Mouse (Mus musculus): ENCODE measurements around the gene Adamtsl1. TPM values are rescaled to one million over a fixed set of nuclear protein-coding genes. Genes with fewer than 3 reads are reported as not detected.

Gene Adamtsl1
- polyA plus RNA-seq, 2 experiments = 0.11 to 0.23 TPM

DNA sequence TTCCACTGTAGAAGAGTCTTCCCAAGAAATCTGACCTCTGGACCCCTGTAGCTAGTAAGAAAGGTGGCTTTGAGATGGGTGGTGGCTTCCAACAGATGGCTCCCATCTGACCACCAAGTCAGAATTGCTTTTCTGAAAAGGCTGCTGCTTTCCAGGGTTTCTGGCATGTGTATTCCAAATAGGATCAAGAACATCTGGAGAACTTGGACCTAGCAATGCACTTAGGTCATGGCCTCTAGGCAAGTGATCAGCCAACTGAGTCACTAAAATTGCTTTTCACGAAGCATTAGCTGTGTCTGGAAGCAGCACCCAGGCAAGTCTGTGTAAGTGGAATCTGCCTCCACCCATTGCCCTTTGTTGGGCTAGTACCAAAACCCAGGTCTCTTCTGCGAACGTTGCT is 105.3 kb downstream of the Adamtsl1 start:
- Histone ChIP-seq H3K9me3 (ENCODE audit: control insufficient read depth, low read length) (no peaks in the 10 kb centered on the region), H3K36me3 (replicated peaks; ENCODE audit: control insufficient read depth, insufficient read depth, low read depth) (no peaks in the 10 kb centered on the region), H3K4me1 (replicated peaks; ENCODE audit: control insufficient read depth in 2 of 2, insufficient read depth in 2 of 2, low read length in 1 of 2) (no peaks in the 10 kb centered on the region), H3K27ac (no peak overlapping the region), H3K4me3 (ENCODE audit: insufficient read depth in 1 of 2, low read depth in 2 of 2, low read length in 2 of 2) (no peak overlapping the region), H3K4me2 (ENCODE audit: low read depth) (no peak overlapping the region), H3K9ac (replicated peaks) (no peak overlapping the region), H3K27me3 (ENCODE audit: control insufficient read depth, insufficient read depth, low read length) (no peaks in the 10 kb centered on the region)
- TF ChIP-seq CTCF (IDR thresholded peaks at IDR 0.05; ENCODE audit: low read depth) (no peak), EP300 (IDR thresholded peaks at IDR 0.05; ENCODE audit: low read depth) (no peak)
- DNase-seq (ENCODE audit: low read depth in 3 of 3, low spot score in 3 of 3) (no peak), ATAC-seq (ENCODE audit: insufficient read depth) (no peak)
- WGBS (ENCODE audit: insufficient replicate concordance) = 66% methylated on average over 3 of the region's 3 CpGs

DNA sequence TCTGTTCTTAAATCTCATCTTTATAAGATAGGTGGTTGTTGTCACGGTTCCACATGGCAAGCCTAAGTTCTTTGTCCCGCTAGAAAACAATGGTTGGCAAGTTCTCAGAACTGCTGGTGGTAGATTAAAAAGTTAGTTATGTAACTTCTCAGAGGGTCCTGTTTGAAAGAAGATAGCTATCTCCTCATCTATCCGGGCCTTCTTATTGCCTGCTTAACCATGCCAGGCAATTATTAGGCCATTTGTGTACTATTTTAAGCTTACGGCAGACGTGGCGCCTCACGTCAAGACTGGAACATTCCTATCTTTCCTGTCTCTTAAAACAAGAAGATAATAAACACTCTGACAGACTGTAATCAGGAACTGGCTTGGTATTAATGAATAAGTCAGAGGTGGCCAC is 115.4 kb downstream of the Adamtsl1 start:
- no peak overlapping the region for H3K4me3 ChIP-seq (ENCODE audit: insufficient read depth in 1 of 2, low read depth in 2 of 2, low read length in 2 of 2)
- no peaks in the 10 kb centered on the region for H3K4me1 ChIP-seq (replicated peaks; ENCODE audit: control insufficient read depth in 2 of 2, insufficient read depth in 2 of 2, low read length in 1 of 2)
- TF ChIP-seq EP300 (IDR thresholded peaks at IDR 0.05; ENCODE audit: low read depth) (no peak), CTCF (IDR thresholded peaks at IDR 0.05; ENCODE audit: low read depth) (no peak)
- H3K9ac ChIP-seq (replicated peaks) = no peak overlapping the region
- 72% methylated on average over 7 of the region's 7 CpGs for WGBS (ENCODE audit: insufficient replicate concordance)
- DNase-seq (ENCODE audit: low read depth in 3 of 3, low spot score in 3 of 3) = no peak
- no peaks in the 10 kb centered on the region for H3K36me3 ChIP-seq (replicated peaks; ENCODE audit: control insufficient read depth, insufficient read depth, low read depth)
- no peaks in the 10 kb centered on the region for H3K27me3 ChIP-seq (ENCODE audit: control insufficient read depth, insufficient read depth, low read length)
- H3K9me3 ChIP-seq (ENCODE audit: control insufficient read depth, low read length) = no peaks in the 10 kb centered on the region
- H3K4me2 ChIP-seq (ENCODE audit: low read depth) = no peak overlapping the region
- no peak for ATAC-seq (ENCODE audit: insufficient read depth)
- H3K27ac ChIP-seq = no peak overlapping the region

GRCm38 (mm10) chr4:85669271-85669670 is 155.3 kb downstream of the Adamtsl1 start:
- no peak overlapping the region for H3K27ac ChIP-seq
- 63% methylated on average over 5 of the region's 5 CpGs for WGBS (ENCODE audit: insufficient replicate concordance)
- DNase-seq (ENCODE audit: low read depth in 3 of 3, low spot score in 3 of 3) (no peak), ATAC-seq (ENCODE audit: insufficient read depth) (no peak)
- H3K9me3 ChIP-seq (ENCODE audit: control insufficient read depth, low read length) = no peaks in the 10 kb centered on the region
- H3K9ac ChIP-seq (replicated peaks) = no peak overlapping the region
- no peaks in the 10 kb centered on the region for H3K4me1 ChIP-seq (replicated peaks; ENCODE audit: control insufficient read depth in 2 of 2, insufficient read depth in 2 of 2, low read length in 1 of 2)
- no peaks in the 10 kb centered on the region for H3K36me3 ChIP-seq (replicated peaks; ENCODE audit: control insufficient read depth, insufficient read depth, low read depth)
- no peak overlapping the region for H3K4me3 ChIP-seq (ENCODE audit: insufficient read depth in 1 of 2, low read depth in 2 of 2, low read length in 2 of 2)
- H3K4me2 ChIP-seq (ENCODE audit: low read depth) = no peak overlapping the region
- TF ChIP-seq CTCF (IDR thresholded peaks at IDR 0.05; ENCODE audit: low read depth) = no peak
- TF ChIP-seq EP300 (IDR thresholded peaks at IDR 0.05; ENCODE audit: low read depth) = no peak
- no peaks in the 10 kb centered on the region for H3K27me3 ChIP-seq (ENCODE audit: control insufficient read depth, insufficient read depth, low read length)

- TF ChIP-seq CTCF (IDR thresholded peaks at IDR 0.05; ENCODE audit: low read depth) = no peak
Measured at GRCm38 (mm10) chr4:85669735-85670134, 155.8 kb downstream of the Adamtsl1 start.

GRCm38 (mm10) chr4:85672290-85672689 is 158.3 kb downstream of the Adamtsl1 start:
- no peak for ATAC-seq (ENCODE audit: insufficient read depth)
- H3K4me2 ChIP-seq (ENCODE audit: low read depth) = no peak overlapping the region
- no peak for DNase-seq (ENCODE audit: low read depth in 3 of 3, low spot score in 3 of 3)
- no peaks in the 10 kb centered on the region for H3K27me3 ChIP-seq (ENCODE audit: control insufficient read depth, insufficient read depth, low read length)
- no peak overlapping the region for H3K4me3 ChIP-seq (ENCODE audit: insufficient read depth in 1 of 2, low read depth in 2 of 2, low read length in 2 of 2)
- no peaks in the 10 kb centered on the region for H3K9me3 ChIP-seq (ENCODE audit: control insufficient read depth, low read length)
- H3K4me1 ChIP-seq (replicated peaks; ENCODE audit: control insufficient read depth in 2 of 2, insufficient read depth in 2 of 2, low read length in 1 of 2) = no peaks in the 10 kb centered on the region
- 44% methylated on average over 4 of the region's 4 CpGs for WGBS (ENCODE audit: insufficient replicate concordance)
- no peaks in the 10 kb centered on the region for H3K36me3 ChIP-seq (replicated peaks; ENCODE audit: control insufficient read depth, insufficient read depth, low read depth)
- TF ChIP-seq EP300 (IDR thresholded peaks at IDR 0.05; ENCODE audit: low read depth) (no peak), CTCF (IDR thresholded peaks at IDR 0.05; ENCODE audit: low read depth) (no peak)
- H3K9ac ChIP-seq (replicated peaks) = no peak overlapping the region
- no peak overlapping the region for H3K27ac ChIP-seq

More at GRCm38 (mm10) chr4:85669735-85670134, 155.8 kb downstream of the Adamtsl1 start:
- Histone ChIP-seq H3K9me3 (ENCODE audit: control insufficient read depth, low read length) (no peaks in the 10 kb centered on the region), H3K4me3 (ENCODE audit: insufficient read depth in 1 of 2, low read depth in 2 of 2, low read length in 2 of 2) (no peak overlapping the region), H3K4me2 (ENCODE audit: low read depth) (no peak overlapping the region), H3K27me3 (ENCODE audit: control insufficient read depth, insufficient read depth, low read length) (no peaks in the 10 kb centered on the region), H3K4me1 (replicated peaks; ENCODE audit: control insufficient read depth in 2 of 2, insufficient read depth in 2 of 2, low read length in 1 of 2) (no peaks in the 10 kb centered on the region), H3K9ac (replicated peaks) (no peak overlapping the region), H3K36me3 (replicated peaks; ENCODE audit: control insufficient read depth, insufficient read depth, low read depth) (no peaks in the 10 kb centered on the region), H3K27ac (no peak overlapping the region)
- ATAC-seq (ENCODE audit: insufficient read depth) (no peak), DNase-seq (ENCODE audit: low read depth in 3 of 3, low spot score in 3 of 3) (no peak)
- WGBS (ENCODE audit: insufficient replicate concordance) = 41% methylated on average over 1 of the region's 1 CpGs
